Mouse (Mus musculus): ENCODE results near the gene Emc6. TPM values are rescaled to one million over a fixed set of nuclear protein-coding genes. Genes with fewer than 3 reads are reported as not detected.

The Emc6 gene
- polyA plus RNA-seq, 1 experiment from 2014 or later = 72.1 TPM

DNA sequence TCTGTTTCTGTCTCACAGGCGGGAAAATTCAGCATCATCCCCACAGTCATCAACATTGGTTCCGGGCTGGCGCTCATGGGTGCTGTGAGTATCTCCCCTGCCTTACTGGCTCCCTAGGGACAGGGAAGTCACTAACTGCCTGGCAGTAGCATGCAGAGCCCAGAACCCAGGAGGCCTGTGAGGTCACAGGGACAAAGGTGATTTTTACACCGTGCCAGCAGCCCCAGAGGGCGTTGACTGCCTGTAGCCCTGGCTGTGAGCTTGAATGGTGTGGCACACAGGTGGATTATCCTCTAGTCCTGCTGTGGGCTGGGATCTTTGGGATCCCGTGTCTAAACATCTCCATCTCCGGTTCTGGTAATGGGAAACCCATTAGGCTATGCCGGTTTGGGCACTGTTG, 8.8 kb downstream of the Emc6 start:
- Histone ChIP-seq H3K27ac (ENCODE audit: low read length) (no peak overlapping the region), H3K4me3 (ENCODE audit: low read depth, low read length) (no peak overlapping the region), H3K4me2 (ENCODE audit: low read depth, low read length) (no peak overlapping the region), H3K9ac (ENCODE audit: low read depth, low read length) (no peak overlapping the region), H3K9me3 (replicated peaks; ENCODE audit: control insufficient read depth, low read length) (no peaks in the 10 kb centered on the region), H3K4me1 (ENCODE audit: control insufficient read depth, low read depth, low read length) (peaks cover 7% of the 10 kb centered on the region), H3K36me3 (ENCODE audit: control insufficient read depth, insufficient read depth) (no peaks in the 10 kb centered on the region), H3K27me3 (ENCODE audit: control insufficient read depth, insufficient read depth, low read depth, low read length) (no peaks in the 10 kb centered on the region)
- ATAC-seq (ENCODE audit: low read depth) = no peak
- WGBS (ENCODE audit: insufficient replicate concordance) = 73% methylated on average over 8 of the region's 8 CpGs

DNA sequence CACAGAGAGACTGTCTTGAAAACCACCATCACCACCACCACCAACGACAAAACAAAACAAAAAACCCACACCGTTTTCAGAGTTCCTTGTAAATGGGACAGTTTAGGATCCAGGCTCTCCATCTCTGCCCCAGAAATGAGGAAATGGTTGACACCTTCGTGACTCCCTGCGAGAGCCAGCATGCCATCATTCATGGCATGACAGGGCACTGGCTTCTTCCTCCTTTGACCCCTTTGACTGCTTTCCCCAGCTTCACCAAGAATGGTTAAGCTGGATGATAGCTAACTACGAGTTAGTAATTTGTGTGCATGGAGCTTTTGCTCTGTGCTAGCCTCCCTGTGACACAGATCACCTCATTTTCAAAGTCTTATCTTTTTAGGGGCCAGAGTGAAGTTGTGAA, 14.6 kb downstream of the Emc6 start:
- Histone ChIP-seq H3K27ac (ENCODE audit: low read length) (no peak overlapping the region), H3K4me3 (ENCODE audit: low read depth, low read length) (no peak overlapping the region), H3K4me1 (ENCODE audit: control insufficient read depth, low read depth, low read length) (no peaks in the 10 kb centered on the region), H3K9ac (ENCODE audit: low read depth, low read length) (no peak overlapping the region), H3K27me3 (ENCODE audit: control insufficient read depth, insufficient read depth, low read depth, low read length) (peaks cover 24% of the 10 kb centered on the region), H3K36me3 (ENCODE audit: control insufficient read depth, insufficient read depth) (no peaks in the 10 kb centered on the region), H3K4me2 (ENCODE audit: low read depth, low read length) (no peak overlapping the region), H3K9me3 (replicated peaks; ENCODE audit: control insufficient read depth, low read length) (no peaks in the 10 kb centered on the region)
- 13% methylated on average over 5 of the region's 5 CpGs for WGBS (ENCODE audit: insufficient replicate concordance)
- ATAC-seq (ENCODE audit: low read depth) = no peak

DNA sequence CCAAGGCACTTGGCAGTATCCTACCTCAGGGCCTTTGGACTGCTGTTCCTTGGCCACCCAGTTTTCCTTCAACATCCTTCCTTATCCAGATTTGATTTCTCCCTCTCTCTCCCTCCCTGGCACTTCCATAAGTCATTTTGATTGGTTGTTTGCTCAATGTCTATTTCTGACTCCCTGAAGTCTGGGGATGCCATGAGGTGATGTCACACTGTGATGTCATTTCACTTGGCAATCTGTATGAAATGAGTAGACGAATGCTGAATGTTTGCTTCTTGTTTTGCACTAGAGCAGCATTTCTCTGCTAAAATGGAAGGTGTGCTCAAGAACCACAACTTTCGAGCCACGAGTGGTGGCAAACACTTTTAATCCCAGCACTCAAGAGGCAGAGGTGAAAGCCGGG, 15.2 kb downstream of the Emc6 start:
- Histone ChIP-seq H3K4me3 (ENCODE audit: low read depth, low read length) (no peak overlapping the region), H3K9ac (ENCODE audit: low read depth, low read length) (no peak overlapping the region), H3K4me1 (ENCODE audit: control insufficient read depth, low read depth, low read length) (no peaks in the 10 kb centered on the region), H3K27me3 (ENCODE audit: control insufficient read depth, insufficient read depth, low read depth, low read length) (peaks cover 24% of the 10 kb centered on the region), H3K9me3 (replicated peaks; ENCODE audit: control insufficient read depth, low read length) (no peaks in the 10 kb centered on the region), H3K27ac (ENCODE audit: low read length) (no peak overlapping the region), H3K4me2 (ENCODE audit: low read depth, low read length) (no peak overlapping the region), H3K36me3 (ENCODE audit: control insufficient read depth, insufficient read depth) (no peaks in the 10 kb centered on the region)
- ATAC-seq (ENCODE audit: low read depth) = no peak
- 69% methylated on average over 4 of the region's 4 CpGs for WGBS (ENCODE audit: insufficient replicate concordance)

DNA sequence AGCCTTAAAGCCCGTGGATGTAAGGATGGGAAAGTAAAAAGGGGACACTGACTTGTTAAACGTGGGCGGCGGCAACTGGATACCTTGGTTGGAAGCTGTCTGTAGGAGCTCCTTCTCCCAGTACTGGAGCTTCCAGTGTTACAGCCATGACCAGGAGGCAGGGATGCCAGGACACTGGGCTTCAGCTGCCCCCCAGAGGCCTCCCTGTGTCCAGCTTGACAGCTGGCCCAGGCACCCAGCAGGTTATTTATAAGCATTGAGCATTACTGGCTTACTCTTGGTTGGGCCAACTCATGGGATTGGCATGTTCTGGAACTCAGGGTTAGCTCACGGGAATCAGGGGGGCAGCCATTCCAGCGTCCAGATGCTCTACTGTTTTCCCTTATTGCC, 16.0 kb downstream of the Emc6 start:
- Histone ChIP-seq H3K4me3 (ENCODE audit: low read depth, low read length) (peak overlapping the region; percentile 46; the same call in 1 of the 2 replicates), H3K27me3 (ENCODE audit: control insufficient read depth, insufficient read depth, low read depth, low read length) (peaks cover 24% of the 10 kb centered on the region), H3K36me3 (ENCODE audit: control insufficient read depth, insufficient read depth) (no peaks in the 10 kb centered on the region), H3K4me1 (ENCODE audit: control insufficient read depth, low read depth, low read length) (no peaks in the 10 kb centered on the region), H3K27ac (ENCODE audit: low read length) (no peak overlapping the region), H3K9me3 (replicated peaks; ENCODE audit: control insufficient read depth, low read length) (no peaks in the 10 kb centered on the region), H3K9ac (ENCODE audit: low read depth, low read length) (no peak overlapping the region), H3K4me2 (ENCODE audit: low read depth, low read length) (peak overlapping the region; percentile 65)
- WGBS (ENCODE audit: insufficient replicate concordance) = 33% methylated on average over 6 of the region's 6 CpGs
- no peak for ATAC-seq (ENCODE audit: low read depth)

DNA sequence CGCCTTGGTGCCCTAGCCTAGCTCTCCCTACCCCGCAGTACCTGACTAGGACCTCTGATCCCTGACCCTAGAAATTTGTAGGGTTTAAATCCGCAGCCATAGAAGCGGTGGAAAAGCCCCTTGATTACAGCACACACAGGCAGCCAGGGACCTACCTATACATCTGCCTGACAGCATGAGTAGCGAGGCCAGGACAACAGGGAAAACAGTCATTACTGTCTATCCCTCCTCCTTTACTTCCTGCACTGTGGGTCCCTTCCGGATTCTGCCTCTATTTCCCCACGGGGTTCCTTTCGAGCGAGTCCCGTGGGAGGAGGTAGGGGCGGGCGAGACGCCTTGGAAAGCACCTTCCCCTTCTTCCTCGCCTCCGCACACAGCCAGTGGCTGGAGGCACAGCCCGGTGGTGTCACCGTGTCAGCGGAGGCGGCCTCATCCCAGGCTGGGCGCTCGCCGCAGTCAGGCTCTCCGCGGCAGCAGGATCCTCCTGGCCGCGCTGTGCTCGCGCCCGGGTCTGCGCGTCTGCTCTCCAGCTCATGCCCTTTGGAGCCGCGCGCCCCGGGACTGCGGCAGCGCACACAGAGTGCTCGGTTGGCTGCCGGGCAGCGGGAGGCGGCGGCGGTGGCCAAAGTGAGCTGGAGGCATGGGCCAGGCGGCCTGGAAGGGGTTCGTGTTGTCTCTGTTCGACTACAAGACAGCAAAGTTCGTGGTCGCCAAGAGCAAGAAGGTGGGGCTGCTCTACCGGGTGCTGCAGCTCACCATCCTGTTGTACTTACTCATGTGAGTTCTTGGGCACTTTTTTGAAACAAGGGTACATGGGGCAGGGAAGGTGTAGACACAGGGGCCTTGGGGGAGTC, 16.7 kb downstream of the Emc6 start, which contains the start of gene P2rx5:
Gene P2rx5, plus strand, starts transcription at position 465 of the 854 bp plus-strand sequence.
- WGBS (ENCODE audit: insufficient replicate concordance) = 3% methylated on average over 49 of the region's 49 CpGs
- no peaks in the 10 kb centered on the region for H3K9me3 ChIP-seq (replicated peaks; ENCODE audit: control insufficient read depth, low read length)
- ATAC-seq (ENCODE audit: low read depth) = peak; percentile 69
- no peak within 1 kb of the TSS for H3K27ac ChIP-seq (ENCODE audit: low read length)
- H3K27me3 ChIP-seq (ENCODE audit: control insufficient read depth, insufficient read depth, low read depth, low read length) = peaks cover 24% of the 10 kb centered on the region
- H3K36me3 ChIP-seq (ENCODE audit: control insufficient read depth, insufficient read depth) = no peaks in the 10 kb centered on the region
- H3K4me2 ChIP-seq (ENCODE audit: low read depth, low read length) = peak within 1 kb of the TSS; percentile 65
- no peaks in the 10 kb centered on the region for H3K4me1 ChIP-seq (ENCODE audit: control insufficient read depth, low read depth, low read length)
- peak within 1 kb of the TSS; percentile 46 for H3K4me3 ChIP-seq (ENCODE audit: low read depth, low read length)
- peak within 1 kb of the TSS; percentile 28; the same call in 1 of the 2 replicates for H3K9ac ChIP-seq (ENCODE audit: low read depth, low read length)

DNA sequence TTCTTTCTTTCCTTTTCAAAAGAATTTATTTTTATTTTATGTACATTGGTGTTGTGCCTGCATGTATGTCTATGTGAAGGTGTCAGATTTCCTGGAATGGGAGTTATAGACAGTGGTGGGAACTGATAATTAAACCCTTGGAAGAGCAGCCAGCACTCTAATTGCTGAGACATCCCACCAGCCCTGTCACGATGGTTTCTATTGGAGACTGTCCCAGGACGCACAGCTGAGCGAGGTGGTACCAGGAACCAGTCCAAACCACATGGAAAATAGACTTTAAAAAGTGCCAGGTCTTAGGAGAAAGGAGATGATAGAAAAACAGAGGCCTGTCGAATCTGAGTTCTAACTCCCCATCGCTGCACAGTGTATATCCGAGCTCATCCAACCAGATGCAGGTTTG, 21.8 kb downstream of the Emc6 start:
- 57% methylated on average over 6 of the region's 6 CpGs for WGBS (ENCODE audit: insufficient replicate concordance)
- peaks cover 9% of the 10 kb centered on the region for H3K27me3 ChIP-seq (ENCODE audit: control insufficient read depth, insufficient read depth, low read depth, low read length)
- H3K9ac ChIP-seq (ENCODE audit: low read depth, low read length) = no peak overlapping the region

DNA sequence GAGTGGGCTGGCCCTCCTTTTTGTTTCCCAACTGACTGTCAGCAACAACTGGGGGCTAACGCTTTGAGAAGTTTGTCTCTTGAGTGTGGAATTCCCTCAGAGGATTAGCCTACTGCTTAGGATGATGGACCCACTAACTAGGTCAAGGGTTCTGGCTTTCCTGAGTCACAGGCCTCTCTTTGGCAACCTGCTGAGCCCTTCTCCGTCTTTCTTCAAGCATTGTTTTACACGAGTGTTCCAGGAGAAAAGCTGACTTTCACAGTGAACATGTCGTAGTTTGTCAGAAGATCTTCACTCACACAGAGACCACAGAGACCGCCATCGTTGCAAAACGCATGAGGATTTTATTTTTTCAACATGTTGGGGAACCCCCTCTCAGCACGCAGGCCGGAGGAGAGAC, 28.6 kb downstream of the Emc6 start:
- 72% methylated on average over 9 of the region's 9 CpGs for WGBS (ENCODE audit: insufficient replicate concordance)
- Histone ChIP-seq H3K27me3 (ENCODE audit: control insufficient read depth, insufficient read depth, low read depth, low read length) (no peaks in the 10 kb centered on the region), H3K4me1 (ENCODE audit: control insufficient read depth, low read depth, low read length) (no peaks in the 10 kb centered on the region), H3K9ac (ENCODE audit: low read depth, low read length) (no peak overlapping the region), H3K9me3 (replicated peaks; ENCODE audit: control insufficient read depth, low read length) (no peaks in the 10 kb centered on the region), H3K27ac (ENCODE audit: low read length) (no peak overlapping the region), H3K4me3 (ENCODE audit: low read depth, low read length) (no peak overlapping the region), H3K36me3 (ENCODE audit: control insufficient read depth, insufficient read depth) (no peaks in the 10 kb centered on the region), H3K4me2 (ENCODE audit: low read depth, low read length) (no peak overlapping the region)
- ATAC-seq (ENCODE audit: low read depth) = no peak

More for the DNA sequence above, 21.8 kb downstream of the Emc6 start:
- Histone ChIP-seq H3K4me2 (ENCODE audit: low read depth, low read length) (no peak overlapping the region), H3K36me3 (ENCODE audit: control insufficient read depth, insufficient read depth) (no peaks in the 10 kb centered on the region), H3K4me3 (ENCODE audit: low read depth, low read length) (no peak overlapping the region), H3K27ac (ENCODE audit: low read length) (no peak overlapping the region), H3K4me1 (ENCODE audit: control insufficient read depth, low read depth, low read length) (no peaks in the 10 kb centered on the region), H3K9me3 (replicated peaks; ENCODE audit: control insufficient read depth, low read length) (no peaks in the 10 kb centered on the region)
- ATAC-seq (ENCODE audit: low read depth) = no peak

DNA sequence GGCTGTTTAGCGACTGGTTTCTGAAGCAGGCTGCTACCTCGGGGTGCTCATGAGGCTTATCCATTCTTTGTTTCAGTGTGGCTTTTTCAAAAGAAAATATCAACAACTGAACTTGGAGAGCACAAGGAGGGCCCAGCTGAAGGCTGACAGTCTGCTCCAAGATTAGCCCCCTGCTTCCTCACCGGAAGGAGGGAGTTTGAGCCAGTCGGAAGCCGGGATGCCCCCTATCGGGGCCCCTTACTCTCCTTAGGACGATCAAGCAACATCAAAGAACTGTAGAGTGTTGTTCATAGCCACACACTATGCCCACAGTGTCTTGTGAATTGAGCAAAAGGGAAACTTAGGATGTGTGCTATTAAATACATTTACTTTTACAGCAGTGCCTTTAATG, 29.9 kb downstream of the Emc6 start:
- Histone ChIP-seq H3K4me3 (ENCODE audit: low read depth, low read length) (no peak overlapping the region), H3K9me3 (replicated peaks; ENCODE audit: control insufficient read depth, low read length) (no peaks in the 10 kb centered on the region), H3K27me3 (ENCODE audit: control insufficient read depth, insufficient read depth, low read depth, low read length) (no peaks in the 10 kb centered on the region), H3K9ac (ENCODE audit: low read depth, low read length) (no peak overlapping the region), H3K36me3 (ENCODE audit: control insufficient read depth, insufficient read depth) (no peaks in the 10 kb centered on the region), H3K4me1 (ENCODE audit: control insufficient read depth, low read depth, low read length) (no peaks in the 10 kb centered on the region), H3K4me2 (ENCODE audit: low read depth, low read length) (no peak overlapping the region), H3K27ac (ENCODE audit: low read length) (no peak overlapping the region)
- no peak for ATAC-seq (ENCODE audit: low read depth)
- 49% methylated on average over 7 of the region's 7 CpGs for WGBS (ENCODE audit: insufficient replicate concordance)
